Mouse (Mus musculus) heart, embryonic 11.5 days (tissue): ENCODE data around the gene Slc38a9. TPM values are rescaled to one million over a fixed set of nuclear protein-coding genes. Genes with fewer than 3 reads are reported as not detected.

Experiments used
- ATAC-seq: fragments of 200-750 bp; cut with Nextera tagmentation; replicated peaks from 2 replicates; pipeline ENCODE4 v1.8.0; 2017; ENCODE audit warnings: moderate library complexity; ENCODE audit not compliant: insufficient number of reproducible peaks, low FRiP score, low TSS enrichment
- H3K27ac ChIP-seq: fragments of 300-500 bp; sonication (generic); 2 replicates; pipeline ENCODE4 v1.5.1; 2014; ENCODE audit warnings: mild to moderate bottlenecking, low read depth, low read length
- H3K27me3 ChIP-seq: fragments of 300-500 bp; sonication (generic); 2 replicates; pipeline ENCODE4 v1.6.1; 2014; ENCODE audit warnings: mild to moderate bottlenecking, low read length, mixed read lengths; ENCODE audit not compliant: control insufficient read depth, insufficient read depth
- H3K36me3 ChIP-seq: fragments of 300-500 bp; sonication (generic); 2 replicates; pipeline ENCODE4 v1.6.1; 2014; ENCODE audit warnings: mild to moderate bottlenecking, low read length, moderate library complexity, mixed read lengths; ENCODE audit not compliant: control insufficient read depth, insufficient read depth
- H3K4me1 ChIP-seq: fragments of 300-500 bp; sonication (generic); 2 replicates; pipeline ENCODE4 v1.6.1; 2014; ENCODE audit warnings: low read length; ENCODE audit not compliant: control insufficient read depth, insufficient read depth
- H3K4me2 ChIP-seq: fragments of 300-500 bp; sonication (generic); 2 replicates; pipeline ENCODE4 v1.6.1; 2014; ENCODE audit warnings: mild to moderate bottlenecking, moderate library complexity
- H3K4me3 ChIP-seq: fragments of 300-500 bp; sonication (generic); 2 replicates; pipeline ENCODE4 v1.5.1; 2014; ENCODE audit warnings: low read depth, low read length
- H3K9ac ChIP-seq: fragments of 300-500 bp; sonication (generic); 2 replicates; pipeline ENCODE4 v1.6.1; 2014; ENCODE audit warnings: mild to moderate bottlenecking, low read depth, low read length, moderate library complexity
- H3K9me3 ChIP-seq: fragments of 300-500 bp; sonication (generic); replicated peaks from 2 replicates; pipeline ENCODE4 v1.6.1; 2016; ENCODE audit warnings: low read length; ENCODE audit not compliant: control insufficient read depth
- WGBS: fragments of 180-500 bp; shearing (Covaris S2); extraction: QIAGEN DNeasy Blood & Tissue Kit; methylation state at CpG from one replicate; pipeline ENCODE4 v1.1.7; 2014; ENCODE audit not compliant: insufficient replicate concordance; 5-methylcytosine and 5-hydroxymethylcytosine counted together
- polyA plus RNA-seq: library from polyadenylated mRNA; unstranded; fragments of >200 nt; fragmentation: Nextera tagmentation; extraction: Ambion mirVana; gene quantifications from 2 replicates; pipeline ENCODE4 v1.2.1, GENCODE M21; 2014

Gene Slc38a9
- polyA plus RNA-seq, 1 experiment from 2014 or later = 16.4 TPM

DNA sequence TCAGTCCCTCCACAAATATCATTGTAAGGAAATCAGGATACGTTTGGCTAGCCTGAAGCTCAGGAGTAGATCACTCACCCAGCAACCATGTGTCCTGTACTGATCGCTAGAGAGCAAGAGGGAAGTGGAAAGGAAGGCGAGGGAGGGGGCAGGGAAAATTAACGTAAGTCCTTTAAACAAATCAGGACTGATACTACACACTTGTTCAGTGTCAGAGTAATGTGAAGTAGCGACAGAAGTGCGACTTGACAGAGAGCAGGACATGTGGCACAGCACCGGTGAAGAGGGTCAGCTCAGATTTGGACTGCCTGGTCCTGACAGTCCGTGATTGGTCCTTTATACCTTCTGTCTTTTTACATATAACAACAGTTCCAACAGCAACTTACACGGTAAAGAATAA is 6.7 kb downstream of the Slc38a9 start:
- Histone ChIP-seq H3K4me3 (no peak overlapping the region), H3K27me3 (no peaks in the 10 kb centered on the region), H3K9ac (no peak overlapping the region), H3K9me3 (no peaks in the 10 kb centered on the region), H3K4me1 (peaks cover 16% of the 10 kb centered on the region), H3K27ac (no peak overlapping the region), H3K4me2 (peak overlapping the region; percentile 51), H3K36me3 (peaks cover 3% of the 10 kb centered on the region; the same call in 1 of the 2 replicates)
- peak; percentile 59; the same call in 1 of the 2 replicates for ATAC-seq
- WGBS = 34% methylated on average over 9 of the region's 9 CpGs

GRCm38 (mm10) chr13:112671708-112672107 is 11.2 kb downstream of the Slc38a9 start:
- Histone ChIP-seq H3K4me3 (no peak overlapping the region), H3K36me3 (peaks cover 3% of the 10 kb centered on the region; the same call in 1 of the 2 replicates), H3K4me2 (no peak overlapping the region), H3K4me1 (peaks cover 11% of the 10 kb centered on the region), H3K9me3 (no peaks in the 10 kb centered on the region), H3K27me3 (no peaks in the 10 kb centered on the region), H3K27ac (no peak overlapping the region), H3K9ac (no peak overlapping the region)
- no peak for ATAC-seq
- WGBS = 63% methylated on average over 13 of the region's 13 CpGs

- ATAC-seq = no peak
- Histone ChIP-seq H3K36me3 (peaks cover 3% of the 10 kb centered on the region; the same call in 1 of the 2 replicates), H3K9me3 (no peaks in the 10 kb centered on the region), H3K27ac (no peak overlapping the region), H3K4me1 (peaks cover 6% of the 10 kb centered on the region; the same call in 1 of the 2 replicates), H3K4me2 (no peak overlapping the region), H3K4me3 (no peak overlapping the region), H3K27me3 (no peaks in the 10 kb centered on the region), H3K9ac (no peak overlapping the region)
- WGBS = 23% methylated on average over 6 of the region's 6 CpGs
Measured at GRCm38 (mm10) chr13:112672797-112673196, 12.2 kb downstream of the Slc38a9 start.

DNA sequence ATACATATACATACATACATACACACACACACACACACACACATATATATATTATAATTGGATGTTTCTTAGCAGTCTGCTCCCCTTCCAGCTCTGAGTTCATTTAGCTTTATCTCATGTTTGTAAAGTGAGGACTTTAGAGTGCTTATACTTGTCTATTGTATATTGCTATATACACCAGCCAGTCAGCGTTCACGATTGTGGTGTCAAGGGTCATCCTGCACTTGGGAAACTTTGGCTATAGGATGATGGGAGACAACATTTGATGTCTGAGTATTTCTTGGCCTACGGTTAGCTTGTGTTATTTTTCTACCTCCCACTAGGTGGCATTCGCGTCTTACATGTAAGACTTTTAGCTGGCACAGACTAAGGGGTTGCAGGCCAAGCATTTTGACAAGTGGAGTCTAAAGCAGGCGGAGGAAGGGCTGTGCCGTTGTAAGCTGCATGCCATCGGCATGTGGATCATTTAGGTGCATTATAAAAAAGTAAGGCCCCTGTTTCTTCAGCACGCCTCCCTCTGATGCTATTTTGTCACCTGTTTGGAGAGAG is 13.4 kb downstream of the Slc38a9 start:
- Histone ChIP-seq H3K27ac (no peak overlapping the region), H3K4me1 (peaks cover 6% of the 10 kb centered on the region; the same call in 1 of the 2 replicates), H3K27me3 (no peaks in the 10 kb centered on the region), H3K36me3 (peaks cover 5% of the 10 kb centered on the region), H3K4me2 (no peak overlapping the region), H3K9ac (no peak overlapping the region), H3K4me3 (no peak overlapping the region), H3K9me3 (no peaks in the 10 kb centered on the region)
- 11% methylated on average over 9 of the region's 9 CpGs for WGBS
- ATAC-seq = no peak

DNA sequence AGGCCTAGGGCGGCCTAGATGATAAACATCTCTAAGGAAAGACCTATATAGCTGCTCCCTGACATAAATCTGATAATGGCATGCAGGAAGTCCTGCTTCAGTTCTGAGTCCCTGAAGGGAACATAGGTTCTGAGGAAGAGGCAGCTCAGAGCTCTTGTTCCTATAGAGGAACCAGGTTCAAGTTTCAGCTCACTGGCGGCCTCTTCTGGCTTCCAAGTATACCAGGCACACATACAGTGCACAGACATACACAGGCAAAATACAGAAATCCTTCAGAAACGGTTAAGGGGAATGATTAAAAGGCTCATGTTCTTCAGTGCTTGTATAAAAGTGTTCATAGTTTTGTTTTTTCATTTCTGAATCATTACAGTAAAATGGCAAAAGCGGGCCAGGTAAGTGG is 17.6 kb downstream of the Slc38a9 start:
- Histone ChIP-seq H3K27ac (no peak overlapping the region), H3K9me3 (no peaks in the 10 kb centered on the region), H3K36me3 (peaks cover 2% of the 10 kb centered on the region; the same call in 1 of the 2 replicates), H3K4me2 (no peak overlapping the region), H3K4me1 (no peaks in the 10 kb centered on the region), H3K4me3 (no peak overlapping the region), H3K27me3 (no peaks in the 10 kb centered on the region), H3K9ac (no peak overlapping the region)
- ATAC-seq = no peak
- 87% methylated on average over 4 of the region's 4 CpGs for WGBS

DNA sequence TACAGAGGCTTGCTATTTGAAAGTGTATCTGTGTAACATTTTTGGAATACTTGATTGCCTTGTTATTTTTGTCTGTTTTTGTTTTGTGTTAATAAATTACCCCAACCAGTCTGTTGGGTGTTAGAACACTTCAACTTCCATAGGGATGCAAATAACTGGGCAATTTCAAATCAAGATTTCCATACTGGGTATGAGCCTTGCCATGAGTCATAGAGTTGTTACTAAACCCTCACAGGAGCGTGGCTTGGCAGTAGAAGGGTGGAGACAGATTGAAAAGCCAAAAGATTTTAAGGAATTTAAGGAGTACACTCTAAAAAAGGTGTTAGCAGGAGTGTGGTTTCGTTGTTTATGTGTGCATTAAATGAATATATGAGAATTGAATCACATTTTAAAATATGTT is 22.8 kb downstream of the Slc38a9 start:
- Histone ChIP-seq H3K27ac (no peak overlapping the region), H3K9ac (no peak overlapping the region), H3K27me3 (no peaks in the 10 kb centered on the region), H3K4me2 (no peak overlapping the region), H3K4me1 (peaks cover 6% of the 10 kb centered on the region), H3K4me3 (no peak overlapping the region), H3K9me3 (no peaks in the 10 kb centered on the region), H3K36me3 (peaks cover 2% of the 10 kb centered on the region; the same call in 1 of the 2 replicates)
- no peak for ATAC-seq
- WGBS = 63% methylated on average over 2 of the region's 2 CpGs

DNA sequence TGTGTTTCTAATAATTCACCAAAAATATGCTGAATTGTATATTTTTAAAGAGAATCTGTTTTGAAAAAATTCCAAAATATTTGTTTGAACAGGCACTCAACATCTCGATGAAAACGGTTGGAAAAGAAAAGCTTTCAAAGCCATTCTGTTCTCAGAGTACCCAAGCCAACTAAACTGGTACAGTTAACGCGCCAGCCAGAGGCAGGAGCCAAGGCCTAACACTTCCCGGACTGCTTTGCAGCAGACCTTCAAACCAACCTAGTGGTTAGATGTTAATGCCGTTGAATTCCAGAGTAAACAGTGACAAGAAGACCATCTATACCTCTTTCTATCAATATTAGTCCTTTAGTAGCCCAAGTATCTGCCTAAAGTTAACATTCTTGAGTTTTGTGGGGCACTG is 23.4 kb downstream of the Slc38a9 start:
- WGBS = 85% methylated on average over 6 of the region's 6 CpGs
- H3K27ac ChIP-seq = no peak overlapping the region

GRCm38 (mm10) chr13:112686155-112686554 is 25.6 kb downstream of the Slc38a9 start:
- ATAC-seq = no peak
- Histone ChIP-seq H3K4me3 (no peak overlapping the region), H3K4me1 (peaks cover 6% of the 10 kb centered on the region), H3K9ac (no peak overlapping the region), H3K4me2 (no peak overlapping the region), H3K36me3 (no peaks in the 10 kb centered on the region), H3K27me3 (no peaks in the 10 kb centered on the region), H3K9me3 (no peaks in the 10 kb centered on the region), H3K27ac (no peak overlapping the region)
- 30% methylated on average over 2 of the region's 2 CpGs for WGBS

More for the DNA sequence above, 23.4 kb downstream of the Slc38a9 start:
- Histone ChIP-seq H3K36me3 (no peaks in the 10 kb centered on the region), H3K9ac (no peak overlapping the region), H3K4me2 (no peak overlapping the region), H3K9me3 (no peaks in the 10 kb centered on the region), H3K27me3 (no peaks in the 10 kb centered on the region), H3K4me1 (peaks cover 6% of the 10 kb centered on the region), H3K4me3 (no peak overlapping the region)
- no peak for ATAC-seq
